Mouse (Mus musculus) embryonic facial prominence, embryonic 10.5 days (tissue): ENCODE results near the gene Pitpnb. TPM values are rescaled to one million over a fixed set of nuclear protein-coding genes. Genes with fewer than 3 reads are reported as not detected.

ENCODE experiments used
- DNase-seq: peaks from one replicate; pipeline ENCODE4 v3.0.0-alpha.2; 2017; ENCODE audit warnings: low spot score
- H3K27ac ChIP-seq: fragments of 300-500 bp; sonication (generic); replicated peaks from 2 replicates; pipeline ENCODE4 v1.5.1; 2016; ENCODE audit warnings: mild to moderate bottlenecking
- H3K27me3 ChIP-seq: fragments of 300-500 bp; sonication (generic); replicated peaks from 2 replicates; pipeline ENCODE4 v1.6.1; 2016; ENCODE audit warnings: low read depth, mild to moderate bottlenecking; ENCODE audit not compliant: poor library complexity, severe bottlenecking
- H3K36me3 ChIP-seq: fragments of 300-500 bp; sonication (generic); replicated peaks from 2 replicates; pipeline ENCODE4 v1.6.1; 2016; ENCODE audit warnings: mild to moderate bottlenecking, moderate library complexity
- H3K4me1 ChIP-seq: fragments of 300-500 bp; sonication (generic); 2 replicates; pipeline ENCODE4 v1.6.1; 2016
- H3K4me3 ChIP-seq: fragments of 300-500 bp; sonication (generic); 2 replicates; pipeline ENCODE4 v1.5.1; 2016; ENCODE audit warnings: mild to moderate bottlenecking, moderate library complexity
- H3K9me3 ChIP-seq: fragments of 300-500 bp; sonication (generic); 2 replicates; pipeline ENCODE4 v1.6.1; 2016; ENCODE audit warnings: mild to moderate bottlenecking
- WGBS: fragments of 180-500 bp; shearing (Covaris S2); methylation state at CpG from one replicate; pipeline ENCODE4 v1.1.7; 2016; 5-methylcytosine and 5-hydroxymethylcytosine counted together
- polyA plus RNA-seq: library from polyadenylated mRNA; unstranded; fragments of >200 nt; fragmentation: Nextera tagmentation; extraction: Ambion mirVana; gene quantifications from 2 replicates; pipeline ENCODE4 v1.2.1, GENCODE M21; 2016

Gene Pitpnb
- polyA plus RNA-seq, 1 experiment from 2014 or later = 127 TPM

GRCm38 (mm10) chr5:111361058-111361457 is 30.5 kb downstream of the Pitpnb start:
- Histone ChIP-seq H3K4me1 (no peaks in the 10 kb centered on the region; the same call in 1 of the 2 replicates), H3K36me3 (peaks cover 87% of the 10 kb centered on the region), H3K27ac (no peak overlapping the region; the same call in 1 of the 2 replicates), H3K4me3 (no peak overlapping the region), H3K27me3 (no peaks in the 10 kb centered on the region), H3K9me3 (no peaks in the 10 kb centered on the region)
- no peak for DNase-seq
- WGBS = 91% methylated on average over 8 of the region's 8 CpGs

GRCm38 (mm10) chr5:111361846-111362245 is 31.3 kb downstream of the Pitpnb start:
- Histone ChIP-seq H3K4me3 (no peak overlapping the region), H3K27me3 (no peaks in the 10 kb centered on the region), H3K4me1 (no peaks in the 10 kb centered on the region; the same call in 1 of the 2 replicates), H3K27ac (no peak overlapping the region), H3K36me3 (peaks cover 86% of the 10 kb centered on the region), H3K9me3 (no peaks in the 10 kb centered on the region)
- 73% methylated on average over 7 of the region's 7 CpGs for WGBS
- DNase-seq = no peak

GRCm38 (mm10) chr5:111363446-111364062 is 33.0 kb downstream of the Pitpnb start:
- Histone ChIP-seq H3K27me3 (no peaks in the 10 kb centered on the region), H3K27ac (no peak overlapping the region), H3K4me3 (no peak overlapping the region), H3K4me1 (peaks cover 3% of the 10 kb centered on the region; the same call in 1 of the 2 replicates), H3K36me3 (peaks cover 80% of the 10 kb centered on the region), H3K9me3 (no peaks in the 10 kb centered on the region)
- WGBS = 77% methylated on average over 6 of the region's 6 CpGs
- DNase-seq = no peak

GRCm38 (mm10) chr5:111364533-111364932 is 34.0 kb downstream of the Pitpnb start:
- DNase-seq = no peak
- Histone ChIP-seq H3K27ac (no peak overlapping the region), H3K4me1 (peaks cover 3% of the 10 kb centered on the region; the same call in 1 of the 2 replicates), H3K36me3 (peaks cover 80% of the 10 kb centered on the region), H3K9me3 (no peaks in the 10 kb centered on the region), H3K27me3 (no peaks in the 10 kb centered on the region), H3K4me3 (no peak overlapping the region)
- WGBS = 47% methylated on average over 3 of the region's 3 CpGs

GRCm38 (mm10) chr5:111366140-111366539 is 35.6 kb downstream of the Pitpnb start:
- H3K4me1 ChIP-seq = peaks cover 3% of the 10 kb centered on the region; the same call in 1 of the 2 replicates
- no peak overlapping the region for H3K27ac ChIP-seq
- H3K9me3 ChIP-seq = no peaks in the 10 kb centered on the region
- no peak for DNase-seq
- H3K4me3 ChIP-seq = no peak overlapping the region
- WGBS = 90% methylated on average over 5 of the region's 5 CpGs
- peaks cover 80% of the 10 kb centered on the region for H3K36me3 ChIP-seq
- H3K27me3 ChIP-seq = no peaks in the 10 kb centered on the region

- peaks cover 3% of the 10 kb centered on the region; the same call in 1 of the 2 replicates for H3K4me1 ChIP-seq
- DNase-seq = no peak
- no peaks in the 10 kb centered on the region for H3K9me3 ChIP-seq
- H3K27me3 ChIP-seq = no peaks in the 10 kb centered on the region
- H3K27ac ChIP-seq = 0 out of 2 replicates have a peak overlapping the region, but pooled peaks have one; percentile 26
- H3K36me3 ChIP-seq = peaks cover 82% of the 10 kb centered on the region
- 85% methylated on average over 11 of the region's 11 CpGs for WGBS
- no peak overlapping the region for H3K4me3 ChIP-seq
These were observed 37.5 kb downstream of the Pitpnb start for GRCm38 (mm10) chr5:111367937-111368517.

GRCm38 (mm10) chr5:111368576-111368975 is 38.0 kb downstream of the Pitpnb start:
- 85% methylated on average over 5 of the region's 5 CpGs for WGBS
- DNase-seq = no peak
- Histone ChIP-seq H3K4me3 (no peak overlapping the region), H3K4me1 (peaks cover 3% of the 10 kb centered on the region; the same call in 1 of the 2 replicates), H3K9me3 (no peaks in the 10 kb centered on the region), H3K36me3 (peaks cover 82% of the 10 kb centered on the region), H3K27ac (no peak overlapping the region), H3K27me3 (no peaks in the 10 kb centered on the region)

- H3K4me1 ChIP-seq = peaks cover 34% of the 10 kb centered on the region
- H3K9me3 ChIP-seq = no peaks in the 10 kb centered on the region
- no peak for DNase-seq
- H3K36me3 ChIP-seq = peaks cover 97% of the 10 kb centered on the region
- H3K27ac ChIP-seq = peak overlapping the region; percentile 26; the same call in 1 of the 2 replicates
- no peaks in the 10 kb centered on the region for H3K27me3 ChIP-seq
- H3K4me3 ChIP-seq = no peak overlapping the region
- WGBS = 90% methylated on average over 4 of the region's 4 CpGs
These were observed 45.1 kb downstream of the Pitpnb start for GRCm38 (mm10) chr5:111375616-111376015.

- peaks cover 97% of the 10 kb centered on the region for H3K36me3 ChIP-seq
- no peaks in the 10 kb centered on the region for H3K9me3 ChIP-seq
- peak overlapping the region; percentile 26 for H3K27ac ChIP-seq
- H3K4me3 ChIP-seq = no peak overlapping the region
- DNase-seq = peak; percentile 44
- H3K4me1 ChIP-seq = peaks cover 34% of the 10 kb centered on the region
- no peaks in the 10 kb centered on the region for H3K27me3 ChIP-seq
- 78% methylated on average over 24 of the region's 24 CpGs for WGBS
These were observed 45.9 kb downstream of the Pitpnb start for GRCm38 (mm10) chr5:111376276-111377020.

- H3K4me3 ChIP-seq = no peak overlapping the region
- H3K36me3 ChIP-seq = peaks cover 93% of the 10 kb centered on the region
- peak overlapping the region; percentile 30; the same call in 1 of the 2 replicates for H3K27ac ChIP-seq
- 69% methylated on average over 7 of the region's 7 CpGs for WGBS
- DNase-seq = no peak
- peaks cover 38% of the 10 kb centered on the region for H3K4me1 ChIP-seq
- no peaks in the 10 kb centered on the region for H3K9me3 ChIP-seq
- no peaks in the 10 kb centered on the region for H3K27me3 ChIP-seq
These were observed 47.8 kb downstream of the Pitpnb start for GRCm38 (mm10) chr5:111378126-111378993.

GRCm38 (mm10) chr5:111383335-111383734 is 52.8 kb downstream of the Pitpnb start:
- Histone ChIP-seq H3K4me1 (peaks cover 26% of the 10 kb centered on the region), H3K4me3 (no peak overlapping the region), H3K27me3 (no peaks in the 10 kb centered on the region), H3K27ac (no peak overlapping the region), H3K36me3 (peaks cover 96% of the 10 kb centered on the region), H3K9me3 (no peaks in the 10 kb centered on the region)
- WGBS = 70% methylated on average over 5 of the region's 5 CpGs
- no peak for DNase-seq

GRCm38 (mm10) chr5:111390911-111391310 is 60.3 kb downstream of the Pitpnb start:
- H3K4me1 ChIP-seq = peaks cover 38% of the 10 kb centered on the region
- H3K27ac ChIP-seq = no peak overlapping the region
- peaks cover 43% of the 10 kb centered on the region for H3K36me3 ChIP-seq
- no peaks in the 10 kb centered on the region for H3K27me3 ChIP-seq
- 91% methylated on average over 10 of the region's 10 CpGs for WGBS
- DNase-seq = no peak
- no peaks in the 10 kb centered on the region for H3K9me3 ChIP-seq
- H3K4me3 ChIP-seq = no peak overlapping the region
